Mouse (Mus musculus): ENCODE results near the gene Akap6. TPM values are rescaled to one million over a fixed set of nuclear protein-coding genes. Genes with fewer than 3 reads are reported as not detected.

Akap6 gene
- polyA plus RNA-seq, 1 experiment from 2014 or later: 4.5 TPM

DNA sequence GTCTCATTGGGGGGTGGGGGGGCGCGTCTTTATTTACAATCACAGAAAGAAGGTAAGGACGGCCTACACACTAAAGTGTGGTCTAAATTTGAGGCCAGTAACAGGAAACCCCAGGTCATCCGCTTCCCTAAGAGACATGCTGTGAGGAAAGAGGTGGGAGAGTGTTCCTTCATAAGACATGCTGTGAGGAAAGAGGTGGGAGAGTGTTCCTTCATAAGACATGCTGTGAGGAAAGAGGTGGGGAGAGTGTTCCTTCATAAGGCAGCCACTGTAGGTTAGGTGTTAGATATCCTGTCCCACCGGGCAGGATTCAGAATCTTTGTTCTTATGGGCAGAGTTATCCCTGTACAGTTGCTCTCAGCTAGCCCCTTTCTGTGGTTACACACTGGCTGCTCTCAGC, 494.5 kb downstream of the Akap6 start:
- Histone ChIP-seq H3K27me3 (ENCODE audit: control insufficient read depth, insufficient read depth, low read length) (no peaks in the 10 kb centered on the region), H3K4me2 (ENCODE audit: low read depth, low read length) (no peak overlapping the region), H3K27ac (replicated peaks; ENCODE audit: low read depth, low read length) (no peak overlapping the region), H3K9ac (replicated peaks; ENCODE audit: low read length) (no peak overlapping the region), H3K4me3 (ENCODE audit: low read depth, low read length) (no peak overlapping the region), H3K4me1 (ENCODE audit: control insufficient read depth, insufficient read depth, low read length) (no peaks in the 10 kb centered on the region), H3K9me3 (replicated peaks; ENCODE audit: control insufficient read depth, low read length) (no peaks in the 10 kb centered on the region), H3K36me3 (replicated peaks; ENCODE audit: control insufficient read depth, insufficient read depth, low read depth, low read length) (no peaks in the 10 kb centered on the region)
- DNase-seq (ENCODE audit: low spot score) (no peak), ATAC-seq (replicated peaks; ENCODE audit: insufficient number of reproducible peaks, low FRiP score, low TSS enrichment, low read depth) (no peak)
- 75% methylated on average over 5 of the region's 5 CpGs for WGBS

Other genes with a start within 250 kb of the Akap6 start
- gene Arhgap5, start 195.4 kb upstream of the Akap6 start, polyA plus RNA-seq (2014; fragmentation: Nextera tagmentation; extraction: Ambion mirVana): 60.9 and 70.6 TPM in 2 replicates